Mouse (Mus musculus) cortical plate, adult 2 months (tissue): ENCODE measurements at regions not wholly inside any gene's neighbourhood (a gene's known extent, or its start where the extent isn't known, plus 50 kb on each side); places are given as distances from the start of the nearest gene placed in this dataset.

Experiments used
- H3K27ac ChIP-seq: fragments of 200-500 bp; 2 replicates; pipeline ENCODE4 v1.5.1; 2012; ENCODE audit warnings: low read length, control low read depth, inconsistent platforms; ENCODE audit not compliant: insufficient read depth
- H3K4me1 ChIP-seq: fragments of 200-500 bp; 2 replicates; pipeline ENCODE4 v1.6.1; 2011; ENCODE audit warnings: low read length; ENCODE audit not compliant: control insufficient read depth, insufficient read depth
- H3K4me3 ChIP-seq: fragments of 200-500 bp; 2 replicates; pipeline ENCODE4 v1.5.1; 2011; ENCODE audit warnings: mild to moderate bottlenecking, low read length, control low read depth; ENCODE audit not compliant: insufficient read depth
- CTCF ChIP-seq: fragments of 200-500 bp; IDR thresholded peaks from 2 replicates; pipeline ENCODE4 v1.5.1; 2011; ENCODE audit warnings: mild to moderate bottlenecking, control low read depth, low read length; ENCODE audit not compliant: insufficient read depth; ENCODE audit errors: extremely low read depth
- POLR2A ChIP-seq: fragments of 200-500 bp; IDR thresholded peaks from 2 replicates; pipeline ENCODE4 v1.6.1; 2011; ENCODE audit warnings: mild to moderate bottlenecking, low read length, control low read depth; ENCODE audit not compliant: insufficient read depth; ENCODE audit errors: extremely low read depth

GRCm38 (mm10) chr4:81582546-81582945, 139.9 kb upstream of the Mpdz start:
- TF ChIP-seq CTCF (no peak), POLR2A (no peak)
- Histone ChIP-seq H3K27ac (no peak overlapping the region), H3K4me1 (no peaks in the 10 kb centered on the region), H3K4me3 (no peak overlapping the region)

DNA sequence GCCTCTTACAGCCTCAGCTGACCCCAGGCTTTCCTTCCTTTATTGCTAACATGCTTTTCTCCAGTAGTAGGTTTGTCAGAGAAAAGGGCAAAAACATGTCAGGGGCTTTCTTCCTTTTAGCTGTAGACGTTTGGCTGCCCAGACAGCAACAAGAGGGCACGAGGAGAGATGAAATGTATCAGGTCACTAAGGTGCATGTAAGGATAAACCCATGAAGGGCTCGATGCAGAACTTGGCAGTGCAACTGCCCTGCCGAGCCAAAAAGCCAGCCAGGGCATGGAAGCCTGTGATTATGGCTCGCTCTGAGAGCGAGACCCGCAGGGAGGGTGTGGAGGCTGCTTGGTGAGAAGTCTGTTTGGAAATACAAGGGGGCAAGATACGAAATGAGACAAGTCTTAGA, 137.9 kb upstream of the Mpdz start:
- no peaks in the 10 kb centered on the region for H3K4me1 ChIP-seq
- peak overlapping the region; percentile 37; the same call in 1 of the 2 replicates for H3K27ac ChIP-seq
- no peak overlapping the region for H3K4me3 ChIP-seq
- TF ChIP-seq CTCF (no peak), POLR2A (no peak)

GRCm38 (mm10) chr4:81579389-81580110, 136.9 kb upstream of the Mpdz start:
- Histone ChIP-seq H3K4me1 (no peaks in the 10 kb centered on the region), H3K27ac (no peak overlapping the region), H3K4me3 (no peak overlapping the region)
- no peak for TF ChIP-seq CTCF
- TF ChIP-seq POLR2A, result no peak

DNA sequence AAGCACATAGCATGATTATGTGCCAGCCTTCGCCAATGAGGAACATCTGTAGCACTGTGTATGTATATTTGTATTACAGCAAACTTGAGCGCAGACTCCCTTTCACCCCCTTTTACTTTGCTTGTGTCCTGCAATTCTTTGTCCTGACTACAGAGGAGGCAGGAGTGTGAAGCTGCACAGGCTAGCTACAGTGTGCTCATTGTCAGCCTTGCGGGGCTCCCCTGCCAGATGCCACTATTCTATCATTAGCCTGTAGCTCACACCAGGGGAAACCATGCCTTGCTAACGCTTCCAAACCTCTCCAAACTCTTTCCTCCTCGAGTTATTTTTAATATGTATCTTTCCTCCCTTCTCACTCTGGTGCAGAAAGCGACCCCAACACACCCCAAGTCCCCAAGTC, 136.4 kb upstream of the Mpdz start:
- TF ChIP-seq CTCF, result peak; percentile 16; the same call in 1 of the 2 replicates
- no peak for TF ChIP-seq POLR2A
- Histone ChIP-seq H3K4me3 (no peak overlapping the region), H3K4me1 (no peaks in the 10 kb centered on the region), H3K27ac (no peak overlapping the region)

GRCm38 (mm10) chr4:81573771-81574170, 131.2 kb upstream of the Mpdz start:
- H3K4me3 ChIP-seq, result no peak overlapping the region
- H3K4me1 ChIP-seq, result peaks cover 2% of the 10 kb centered on the region; the same call in 1 of the 2 replicates
- H3K27ac ChIP-seq, result no peak overlapping the region
- no peak for TF ChIP-seq CTCF

DNA sequence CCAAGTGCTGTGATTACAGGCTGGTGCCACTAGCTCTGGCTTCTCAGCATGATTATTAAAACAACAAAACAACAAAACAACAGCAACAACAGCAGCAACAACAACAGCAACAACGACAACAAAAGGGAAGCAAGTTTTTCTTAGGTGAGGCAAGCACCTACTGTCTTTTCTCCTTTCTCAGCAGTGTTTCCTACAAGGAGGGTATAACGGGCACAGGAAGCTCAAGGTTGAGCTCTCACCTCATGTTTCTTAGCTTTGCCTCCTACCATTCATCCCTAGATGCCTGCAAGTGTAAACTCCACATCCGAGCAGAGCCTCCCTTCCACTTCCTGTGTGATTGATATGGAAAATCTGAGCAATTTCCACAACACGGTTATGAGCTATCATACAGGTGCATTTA, 128.1 kb upstream of the Mpdz start:
- no peak for TF ChIP-seq POLR2A
- no peak for TF ChIP-seq CTCF
- Histone ChIP-seq H3K4me1 (peaks cover 5% of the 10 kb centered on the region), H3K4me3 (no peak overlapping the region), H3K27ac (no peak overlapping the region)

DNA sequence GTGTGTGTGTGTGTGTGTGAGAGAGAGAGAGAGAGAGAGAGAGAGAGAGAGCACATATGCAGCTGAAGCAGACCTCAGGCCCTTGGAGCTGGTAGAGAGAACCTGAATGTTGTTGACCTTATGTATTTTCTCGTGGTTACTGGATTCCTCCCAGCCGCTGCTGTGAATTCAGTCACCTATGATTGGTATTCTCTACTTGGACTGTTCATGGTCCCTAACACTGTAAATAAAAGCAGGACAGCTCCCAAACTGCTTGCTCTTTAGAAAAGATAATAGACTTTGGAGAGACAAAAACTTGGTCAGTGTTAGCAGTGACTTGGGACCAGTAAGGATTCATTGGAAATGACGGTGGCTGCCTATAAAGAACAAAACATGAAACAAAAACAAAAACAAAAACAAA, 126.9 kb upstream of the Mpdz start:
- H3K4me1 ChIP-seq, result peaks cover 5% of the 10 kb centered on the region

GRCm38 (mm10) chr4:81568404-81568803, 125.8 kb upstream of the Mpdz start:
- peaks cover 3% of the 10 kb centered on the region for H3K4me1 ChIP-seq
- H3K27ac ChIP-seq, result no peak overlapping the region
- TF ChIP-seq POLR2A, result no peak
- TF ChIP-seq CTCF, result no peak
- H3K4me3 ChIP-seq, result no peak overlapping the region

More for the DNA sequence above, 126.9 kb upstream of the Mpdz start:
- Histone ChIP-seq H3K4me3 (no peak overlapping the region), H3K27ac (no peak overlapping the region)
- TF ChIP-seq CTCF (no peak), POLR2A (no peak)

GRCm38 (mm10) chr4:81567928-81568327, 125.3 kb upstream of the Mpdz start:
- Histone ChIP-seq H3K4me1 (peaks cover 3% of the 10 kb centered on the region), H3K4me3 (no peak overlapping the region), H3K27ac (no peak overlapping the region)
- TF ChIP-seq CTCF (no peak), POLR2A (no peak)

GRCm38 (mm10) chr4:81566526-81566925, 123.9 kb upstream of the Mpdz start:
- Histone ChIP-seq H3K4me3 (no peak overlapping the region), H3K4me1 (peaks cover 3% of the 10 kb centered on the region), H3K27ac (no peak overlapping the region)
- TF ChIP-seq POLR2A (no peak), CTCF (no peak)
